Mouse (Mus musculus) lung, adult 2 months (tissue): ENCODE results near the gene Fuz.

Source experiments
- CTCF ChIP-seq: fragments of 200-500 bp; IDR thresholded peaks from 2 replicates; pipeline ENCODE4 v1.5.1; 2011; ENCODE audit warnings: mild to moderate bottlenecking, low read length, control low read depth; ENCODE audit not compliant: insufficient read depth
- POLR2A ChIP-seq: fragments of 200-500 bp; IDR thresholded peaks from 2 replicates; pipeline ENCODE4 v1.6.1; 2011; ENCODE audit warnings: low read depth, mild to moderate bottlenecking, control low read depth, low read length, borderline replicate concordance; ENCODE audit errors: extremely low read depth

GRCm38 (mm10) chr7:44847772-44848171, 48.1 kb upstream of the Fuz start:
- no peak for TF ChIP-seq CTCF
- TF ChIP-seq POLR2A = no peak
